Mouse (Mus musculus) liver, embryonic 14.5 days (tissue): ENCODE data around the gene Snap25. TPM values are rescaled to one million over a fixed set of nuclear protein-coding genes. Genes with fewer than 3 reads are reported as not detected.

Source experiments
- ATAC-seq: fragments of 200-750 bp; cut with Nextera tagmentation; 2 replicates; pipeline ENCODE4 v1.8.0; 2017; ENCODE audit warnings: moderate number of reproducible peaks, mild to moderate bottlenecking, moderate library complexity; ENCODE audit not compliant: insufficient read depth
- DNase-seq, 3 experiments: peaks; one replicate each; pipeline ENCODE4 v3.0.0-alpha.2; 2012 to 2013; ENCODE audit warnings: low read depth in 3 of 3, low spot score in 3 of 3
- H3K27ac ChIP-seq: fragments of 300-500 bp; sonication (generic); 2 replicates; pipeline ENCODE4 v1.5.1; 2014; ENCODE audit warnings: moderate library complexity, mild to moderate bottlenecking, control low read depth, inconsistent platforms
- H3K27me3 ChIP-seq: fragments of 300-500 bp; sonication (generic); 2 replicates; pipeline ENCODE4 v1.6.1; 2014; ENCODE audit warnings: mild to moderate bottlenecking, low read length, moderate library complexity; ENCODE audit not compliant: control insufficient read depth, insufficient read depth
- H3K36me3 ChIP-seq: fragments of 300-500 bp; sonication (generic); replicated peaks from 2 replicates; pipeline ENCODE4 v1.6.1; 2014; ENCODE audit warnings: low read depth; ENCODE audit not compliant: control insufficient read depth, insufficient read depth
- H3K4me1 ChIP-seq, 2 experiments: fragments of 200-500 bp in 1 of 2; fragments of 300-500 bp in 1 of 2; sonication (generic) in 1 of 2; replicated peaks; 2 replicates each; pipeline ENCODE4 v1.6.1; 2012 to 2014; ENCODE audit warnings: antibody characterized with exemption in 1 of 2, inconsistent platforms in 1 of 2, low read length in 1 of 2; ENCODE audit not compliant: control insufficient read depth in 2 of 2, insufficient read depth in 2 of 2
- H3K4me2 ChIP-seq: fragments of 300-500 bp; sonication (generic); 2 replicates; pipeline ENCODE4 v1.6.1; 2014; ENCODE audit warnings: low read depth, mild to moderate bottlenecking, control low read depth, moderate library complexity
- H3K4me3 ChIP-seq, 2 experiments: fragments of 200-500 bp in 1 of 2; fragments of 300-500 bp in 1 of 2; sonication (generic) in 1 of 2; 2 replicates each; pipeline ENCODE4 v1.5.1; 2012 to 2014; ENCODE audit warnings: low read depth in 2 of 2, low read length in 2 of 2, mild to moderate bottlenecking in 2 of 2, control low read depth in 1 of 2, inconsistent platforms in 1 of 2, moderate library complexity in 1 of 2; ENCODE audit not compliant: insufficient read depth in 1 of 2
- H3K9ac ChIP-seq: fragments of 300-500 bp; sonication (generic); replicated peaks from 2 replicates; pipeline ENCODE4 v1.6.1; 2014; ENCODE audit warnings: mild to moderate bottlenecking, control low read depth, moderate library complexity
- H3K9me3 ChIP-seq: fragments of 300-500 bp; sonication (generic); 2 replicates; pipeline ENCODE4 v1.6.1; 2016; ENCODE audit warnings: low read length, mixed read lengths; ENCODE audit not compliant: control insufficient read depth
- CTCF ChIP-seq: IDR thresholded peaks from 2 replicates; pipeline ENCODE4 v1.5.1; 2016; ENCODE audit warnings: antibody characterized with exemption, low read depth, control low read depth
- EP300 ChIP-seq: IDR thresholded peaks from 2 replicates; pipeline ENCODE4 v1.6.1; 2016; ENCODE audit warnings: antibody characterized with exemption, low read depth
- WGBS: fragments of 180-500 bp; shearing (Covaris S2); extraction: QIAGEN DNeasy Blood & Tissue Kit; methylation state at CpG from one replicate; pipeline ENCODE4 v1.1.7; 2014; ENCODE audit not compliant: insufficient replicate concordance; 5-methylcytosine and 5-hydroxymethylcytosine counted together
- polyA plus RNA-seq, 2 experiments: library from polyadenylated mRNA; depleted of rRNA in 1 of 2; stranded (reverse) in 1 of 2; unstranded in 1 of 2; fragments of >200 nt; fragmentation: Nextera tagmentation in 1 of 2; extraction: Ambion mirVana in 1 of 2; gene quantifications; 2 replicates each; pipeline versions ENCODE4 v1.2.1 to v1.2.3; 2012 to 2014

The Snap25 gene
- polyA plus RNA-seq, 2 experiments = 0.06 TPM; not detected in 1

DNA sequence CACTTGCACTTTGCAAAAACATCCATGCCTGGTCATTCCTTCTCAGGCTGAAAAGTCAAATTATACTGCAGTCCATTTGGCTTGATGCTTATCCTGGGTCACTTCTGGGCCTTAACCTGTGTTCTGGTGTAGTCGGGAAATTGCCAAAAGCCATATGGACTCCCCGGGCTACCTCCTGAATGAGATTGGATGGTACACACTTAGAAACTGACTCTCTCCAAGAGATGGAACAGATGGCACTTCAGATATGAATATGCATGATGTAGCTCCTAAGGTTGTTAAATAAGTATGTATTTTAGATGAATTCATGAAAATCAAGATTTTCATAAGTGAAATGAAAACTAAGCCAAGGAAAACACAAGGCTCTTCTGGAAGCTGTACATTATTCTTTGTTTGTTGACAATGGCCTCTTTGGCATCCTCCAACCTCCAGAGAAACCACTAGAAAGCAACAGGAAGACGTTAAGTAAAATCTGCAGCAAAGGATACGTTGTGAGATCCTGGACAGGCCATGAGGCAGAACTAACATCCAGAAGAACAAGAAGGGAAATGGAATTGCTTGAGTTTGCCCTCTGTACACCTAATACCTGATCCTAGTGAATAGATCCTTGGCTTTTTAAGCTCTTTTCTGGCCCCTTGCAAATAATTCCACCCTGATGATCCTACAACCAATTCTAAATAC is 39.0 kb upstream of the Snap25 start:
- DNase-seq = no peak
- Histone ChIP-seq H3K36me3 (no peaks in the 10 kb centered on the region), H3K4me3 (no peak overlapping the region), H3K9me3 (no peaks in the 10 kb centered on the region), H3K9ac (no peak overlapping the region), H3K27me3 (no peaks in the 10 kb centered on the region; the same call in 1 of the 2 replicates), H3K4me2 (no peak overlapping the region), H3K4me1 (no peaks in the 10 kb centered on the region), H3K27ac (no peak overlapping the region)
- TF ChIP-seq EP300 (no peak), CTCF (no peak)
- no peak for ATAC-seq
- 47% methylated on average over 4 of the region's 4 CpGs for WGBS

GRCm38 (mm10) chr2:136676196-136676595 is 37.1 kb upstream of the Snap25 start:
- 61% methylated on average over 2 of the region's 2 CpGs for WGBS
- DNase-seq (no peak), ATAC-seq (no peak)
- TF ChIP-seq EP300 (no peak), CTCF (no peak)
- Histone ChIP-seq H3K27ac (no peak overlapping the region), H3K9me3 (no peaks in the 10 kb centered on the region), H3K4me2 (no peak overlapping the region), H3K4me1 (no peaks in the 10 kb centered on the region), H3K36me3 (no peaks in the 10 kb centered on the region), H3K4me3 (no peak overlapping the region), H3K27me3 (no peaks in the 10 kb centered on the region; the same call in none of the 2 replicates), H3K9ac (no peak overlapping the region)

DNA sequence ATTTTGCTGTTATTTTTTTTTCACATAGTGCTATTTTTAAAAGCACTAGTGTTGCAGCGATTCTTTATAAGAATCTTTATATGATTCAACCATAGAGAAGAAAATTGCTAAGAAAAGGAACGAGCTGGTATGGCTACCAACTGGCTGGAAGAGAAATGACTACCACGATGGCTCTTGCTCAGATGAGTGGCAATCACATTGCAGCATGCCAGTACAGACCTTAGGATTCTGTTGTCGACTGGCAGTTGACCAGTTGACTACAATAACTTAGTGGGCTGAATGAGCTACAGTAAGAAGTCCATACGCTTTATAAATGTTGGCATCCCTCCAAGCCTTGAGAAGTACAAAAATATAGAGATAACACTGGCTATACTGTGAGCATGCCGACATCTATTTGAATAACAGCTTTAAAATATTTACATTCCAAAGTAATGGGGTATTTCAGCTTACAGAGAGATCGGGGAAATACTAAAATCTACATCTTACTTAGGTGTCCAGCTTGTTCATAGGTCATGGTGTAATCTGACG is 36.3 kb upstream of the Snap25 start:
- Histone ChIP-seq H3K36me3 (no peaks in the 10 kb centered on the region), H3K27ac (no peak overlapping the region), H3K9ac (no peak overlapping the region), H3K27me3 (no peaks in the 10 kb centered on the region; the same call in none of the 2 replicates), H3K4me1 (peaks cover 0 to under 1% of the 10 kb centered on the region in 2 experiments; a peak in 1 of 4 replicates), H3K9me3 (no peaks in the 10 kb centered on the region), H3K4me2 (no peak overlapping the region), H3K4me3 (no peak overlapping the region)
- ATAC-seq (no peak), DNase-seq (no peak)
- TF ChIP-seq EP300 (no peak), CTCF (no peak)
- 48% methylated on average over 8 of the region's 8 CpGs for WGBS

DNA sequence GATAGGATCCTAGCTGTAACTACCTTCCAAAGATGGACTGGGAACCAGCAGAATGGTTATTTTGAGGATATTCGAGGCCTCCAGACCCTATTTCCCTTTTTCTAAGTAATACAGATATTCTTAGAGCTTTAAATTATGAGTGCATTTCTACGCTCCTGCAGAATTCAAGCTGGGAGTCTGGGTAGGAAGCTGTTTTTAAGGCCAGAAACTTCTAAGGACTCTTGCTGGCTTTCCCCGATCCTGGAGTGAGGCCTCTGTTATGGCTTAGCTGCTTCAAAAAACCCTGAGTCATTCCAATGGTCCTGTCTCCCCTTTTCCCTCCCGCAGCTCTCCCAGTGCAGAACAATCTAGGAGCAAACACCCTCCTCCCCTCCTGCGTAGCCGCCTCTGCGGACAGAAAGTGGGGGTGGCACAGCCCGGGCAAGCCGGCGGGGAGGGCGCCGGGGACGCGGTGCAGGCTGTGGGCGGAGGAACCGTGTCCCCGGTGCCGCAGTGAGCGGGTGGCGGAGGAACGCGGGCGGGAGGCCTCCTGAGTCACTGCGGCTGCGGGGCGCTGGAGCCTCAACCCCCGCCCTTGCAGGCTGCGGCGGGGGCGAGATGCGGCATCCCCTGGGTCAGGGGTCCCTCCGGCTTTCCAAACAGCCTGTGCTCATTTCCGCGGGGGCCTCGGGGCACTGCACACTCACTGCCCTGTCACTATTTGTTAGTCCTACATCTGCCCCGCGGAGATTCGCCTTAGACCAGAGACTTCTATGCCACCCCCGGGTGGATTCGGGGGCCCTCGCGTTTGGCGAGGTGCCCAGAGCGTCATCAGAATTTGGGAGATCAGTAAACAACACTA is 34.7 kb upstream of the Snap25 start:
- H3K4me1 ChIP-seq = peaks cover 0 to 2% of the 10 kb centered on the region in 2 experiments; a peak in 1 of 4 replicates
- H3K27me3 ChIP-seq = no peaks in the 10 kb centered on the region; the same call in none of the 2 replicates
- 2% methylated on average over 38 of the region's 44 CpGs for WGBS
- no peak for TF ChIP-seq CTCF
- DNase-seq (no peak), ATAC-seq (peak; percentile 64)
- peak overlapping the region; percentile 41 to 45 for H3K4me3 ChIP-seq
- no peak overlapping the region for H3K9ac ChIP-seq
- no peaks in the 10 kb centered on the region for H3K36me3 ChIP-seq
- H3K9me3 ChIP-seq = no peaks in the 10 kb centered on the region
- no peak overlapping the region for H3K27ac ChIP-seq
- H3K4me2 ChIP-seq = peak overlapping the region; percentile 58
